Mouse (Mus musculus) MEL (cell line): ENCODE measurements around the gene Col4a2. TPM values are rescaled to one million over a fixed set of nuclear protein-coding genes. Genes with fewer than 3 reads are reported as not detected.

ENCODE experiments used
- DNase-seq: peaks from one replicate; pipeline ENCODE4 v3.0.0; 2011; ENCODE audit warnings: low read depth, low spot score
- H3K27ac ChIP-seq: 2 replicates; pipeline ENCODE4 v1.5.1; 2012; ENCODE audit warnings: low read depth, mild to moderate bottlenecking, control low read depth, low read length, moderate library complexity; ENCODE audit not compliant: control insufficient read depth
- H3K27me3 ChIP-seq, 2 experiments: fragments of 150-350 bp in 1 of 2; sonication (generic) in 1 of 2; 2 replicates each; pipeline ENCODE4 v1.6.1; 2012; ENCODE audit warnings: low read length in 2 of 2, mild to moderate bottlenecking in 2 of 2, improper control_type of control experiment in 1 of 2, moderate library complexity in 1 of 2; ENCODE audit not compliant: insufficient read depth in 2 of 2, control insufficient read depth in 1 of 2
- H3K36me3 ChIP-seq, 2 experiments: 2 replicates each; pipeline ENCODE4 v1.6.1; 2012 to 2014; ENCODE audit warnings: low read length in 2 of 2, improper control_type of control experiment in 1 of 2, inconsistent platforms in 1 of 2, mild to moderate bottlenecking in 1 of 2; ENCODE audit not compliant: insufficient read depth in 2 of 2, control insufficient read depth in 1 of 2
- H3K4me1 ChIP-seq, 2 experiments: fragments of 150-350 bp in 1 of 2; sonication (generic) in 1 of 2; 2 replicates each; pipeline ENCODE4 v1.6.1; 2012; ENCODE audit warnings: low read length in 2 of 2, improper control_type of control experiment in 1 of 2, mild to moderate bottlenecking in 1 of 2; ENCODE audit not compliant: insufficient read depth in 2 of 2, control insufficient read depth in 1 of 2
- H3K4me3 ChIP-seq, 2 experiments: fragments of 150-350 bp in 1 of 2; sonication (generic) in 1 of 2; 2 replicates each; pipeline ENCODE4 v1.5.1; 2012; ENCODE audit warnings: low read depth in 2 of 2, low read length in 2 of 2, mild to moderate bottlenecking in 2 of 2, moderate library complexity in 2 of 2, control low read depth in 1 of 2, improper control_type of control experiment in 1 of 2; ENCODE audit not compliant: control insufficient read depth in 1 of 2, insufficient read depth in 1 of 2
- H3K79me2 ChIP-seq: 2 replicates; pipeline ENCODE4 v1.6.1; 2012; ENCODE audit warnings: mild to moderate bottlenecking, low read length, moderate library complexity; ENCODE audit not compliant: control insufficient read depth, poor library complexity, insufficient read depth
- H3K9ac ChIP-seq: 2 replicates; pipeline ENCODE4 v1.6.1; 2012; ENCODE audit warnings: low read depth, mild to moderate bottlenecking, control low read depth, low read length, moderate library complexity; ENCODE audit not compliant: control insufficient read depth, poor library complexity, severe bottlenecking
- H3K9me3 ChIP-seq: fragments of 150-350 bp; sonication (generic); replicated peaks from 2 replicates; pipeline ENCODE4 v1.6.1; 2012; ENCODE audit warnings: mild to moderate bottlenecking, low read length, improper control_type of control experiment, moderate library complexity; ENCODE audit not compliant: insufficient read depth
- CHD1 ChIP-seq: IDR thresholded peaks from 2 replicates; pipeline ENCODE4 v1.6.1; 2012; ENCODE audit warnings: low read depth, mild to moderate bottlenecking, inconsistent platforms, low read length, improper control_type of control experiment
- CHD2 ChIP-seq: IDR thresholded peaks from 2 replicates; pipeline ENCODE4 v1.6.1; 2011; ENCODE audit warnings: low read length, improper control_type of control experiment
- CTCF ChIP-seq, 3 experiments: IDR thresholded peaks in 2 of 3; conservative IDR thresholded peaks in 1 of 3; 2 replicates each; pipeline ENCODE4 v1.5.1; 2011 to 2012; ENCODE audit warnings: low read length in 3 of 3, low read depth in 2 of 3, mild to moderate bottlenecking in 2 of 3, improper control_type of control experiment in 1 of 3, inconsistent platforms in 1 of 3, mixed read lengths in 1 of 3, moderate library complexity in 1 of 3; ENCODE audit not compliant: control insufficient read depth in 1 of 3, insufficient read depth in 1 of 3, poor library complexity in 1 of 3, severe bottlenecking in 1 of 3
- ELF1 ChIP-seq: IDR thresholded peaks from 2 replicates; pipeline ENCODE4 v1.6.1; 2014; ENCODE audit warnings: low read depth, mild to moderate bottlenecking, inconsistent platforms, low read length, improper control_type of control experiment, moderate library complexity
- EP300 ChIP-seq, 2 experiments: IDR thresholded peaks; 2 replicates each; pipeline ENCODE4 v1.6.1; 2011; ENCODE audit warnings: improper control_type of control experiment in 2 of 2, low read length in 2 of 2, low read depth in 1 of 2, mild to moderate bottlenecking in 1 of 2
- ETS1 ChIP-seq: IDR thresholded peaks from 2 replicates; pipeline ENCODE4 v1.6.1; 2012; ENCODE audit warnings: low read depth, mild to moderate bottlenecking, inconsistent platforms, low read length, improper control_type of control experiment, moderate library complexity
- GABPA ChIP-seq: IDR thresholded peaks from 2 replicates; pipeline ENCODE4 v1.6.1; 2012; ENCODE audit warnings: low read depth, mild to moderate bottlenecking, inconsistent platforms, low read length, improper control_type of control experiment, moderate library complexity
- HCFC1 ChIP-seq: IDR thresholded peaks from 2 replicates; pipeline ENCODE4 v1.6.1; 2012; ENCODE audit warnings: low read depth, mild to moderate bottlenecking, inconsistent platforms, low read length, improper control_type of control experiment, moderate library complexity
- JUND ChIP-seq: IDR thresholded peaks from 2 replicates; pipeline ENCODE4 v1.6.1; 2011; ENCODE audit warnings: low read depth, mild to moderate bottlenecking, improper control_type of control experiment, low read length
- KAT2A ChIP-seq: conservative IDR thresholded peaks from 2 replicates; pipeline ENCODE4 v1.6.1; 2012; ENCODE audit warnings: low read depth, low read length, improper control_type of control experiment, inconsistent platforms
- MAFK ChIP-seq: IDR thresholded peaks from 2 replicates; pipeline ENCODE4 v1.6.1; 2011; ENCODE audit warnings: low read depth, mild to moderate bottlenecking, low read length, improper control_type of control experiment, borderline replicate concordance
- MAX ChIP-seq: IDR thresholded peaks from 2 replicates; pipeline ENCODE4 v1.6.1; 2011; ENCODE audit warnings: low read length, improper control_type of control experiment
- MAZ ChIP-seq: IDR thresholded peaks from 2 replicates; pipeline ENCODE4 v1.6.1; 2012; ENCODE audit warnings: low read depth, mild to moderate bottlenecking, inconsistent platforms, low read length, improper control_type of control experiment
- MXI1 ChIP-seq: IDR thresholded peaks from 2 replicates; pipeline ENCODE4 v1.6.1; 2011; ENCODE audit warnings: mild to moderate bottlenecking, low read depth, low read length, improper control_type of control experiment
- MYB ChIP-seq: IDR thresholded peaks from 2 replicates; pipeline ENCODE4 v1.6.1; 2011; ENCODE audit warnings: mild to moderate bottlenecking, low read depth, low read length, improper control_type of control experiment
- MYC ChIP-seq: IDR thresholded peaks from 2 replicates; pipeline ENCODE4 v1.6.1; 2011; ENCODE audit warnings: low read depth, mild to moderate bottlenecking, low read length, improper control_type of control experiment, moderate library complexity
- NELFE ChIP-seq: IDR thresholded peaks from 2 replicates; pipeline ENCODE4 v1.6.1; 2011; ENCODE audit warnings: low read depth, low read length, improper control_type of control experiment
- NRF1 ChIP-seq: IDR thresholded peaks from 2 replicates; pipeline ENCODE4 v1.6.1; 2014; ENCODE audit warnings: low read depth, mild to moderate bottlenecking, inconsistent platforms, low read length, improper control_type of control experiment, moderate library complexity; ENCODE audit not compliant: poor library complexity, insufficient read depth, severe bottlenecking
- POLR2A ChIP-seq, 2 experiments: IDR thresholded peaks; 2 replicates each; pipeline ENCODE4 v1.6.1; 2011 to 2012; ENCODE audit warnings: low read length in 2 of 2, mild to moderate bottlenecking in 2 of 2, control low read depth in 1 of 2, improper control_type of control experiment in 1 of 2, low read depth in 1 of 2, moderate library complexity in 1 of 2; ENCODE audit not compliant: control insufficient read depth in 1 of 2, insufficient read depth in 1 of 2, poor library complexity in 1 of 2
- POLR2AphosphoS2 ChIP-seq: IDR thresholded peaks from 2 replicates; pipeline ENCODE4 v1.6.1; 2011; ENCODE audit warnings: low read length, improper control_type of control experiment
- RAD21 ChIP-seq: IDR thresholded peaks from 2 replicates; pipeline ENCODE4 v1.6.1; 2011; ENCODE audit warnings: mild to moderate bottlenecking, low read depth, low read length, improper control_type of control experiment
- SIN3A ChIP-seq: IDR thresholded peaks from 2 replicates; pipeline ENCODE4 v1.6.1; 2012; ENCODE audit warnings: low read length, improper control_type of control experiment, inconsistent platforms
- SMC3 ChIP-seq: IDR thresholded peaks from 2 replicates; pipeline ENCODE4 v1.6.1; 2011; ENCODE audit warnings: low read depth, low read length, improper control_type of control experiment
- TAL1 ChIP-seq: IDR thresholded peaks from 2 replicates; pipeline ENCODE4 v1.6.1; 2012; ENCODE audit warnings: mild to moderate bottlenecking, inconsistent platforms, low read length, moderate library complexity, mixed read lengths
- TBP ChIP-seq: IDR thresholded peaks from 2 replicates; pipeline ENCODE4 v1.8.0; 2011; ENCODE audit warnings: low read depth, low read length, improper control_type of control experiment
- UBTF ChIP-seq: IDR thresholded peaks from 2 replicates; pipeline ENCODE4 v1.6.1; 2012; ENCODE audit warnings: low read depth, mild to moderate bottlenecking, inconsistent platforms, low read length, improper control_type of control experiment, moderate library complexity, borderline replicate concordance; ENCODE audit not compliant: insufficient read depth
- USF2 ChIP-seq, 2 experiments: IDR thresholded peaks; 2 replicates each; pipeline ENCODE4 v1.6.1; 2011 to 2012; ENCODE audit warnings: improper control_type of control experiment in 2 of 2, low read length in 2 of 2, borderline replicate concordance in 1 of 2, inconsistent platforms in 1 of 2, low read depth in 1 of 2, mild to moderate bottlenecking in 1 of 2; ENCODE audit not compliant: insufficient read depth in 1 of 2
- ZC3H11A ChIP-seq: IDR thresholded peaks from 2 replicates; pipeline ENCODE4 v1.6.1; 2012; ENCODE audit warnings: low read depth, mild to moderate bottlenecking, inconsistent platforms, low read length, improper control_type of control experiment
- ZKSCAN1 ChIP-seq: IDR thresholded peaks from 2 replicates; pipeline ENCODE4 v1.6.1; 2012; ENCODE audit warnings: low read depth, mild to moderate bottlenecking, inconsistent platforms, low read length, improper control_type of control experiment, moderate library complexity
- ZMIZ1 ChIP-seq: IDR thresholded peaks from 2 replicates; pipeline ENCODE4 v1.6.1; 2012; ENCODE audit warnings: low read depth, mild to moderate bottlenecking, inconsistent platforms, low read length, improper control_type of control experiment, moderate library complexity
- ZNF384 ChIP-seq: IDR thresholded peaks from 2 replicates; pipeline ENCODE4 v1.6.1; 2012; ENCODE audit warnings: low read depth, mild to moderate bottlenecking, inconsistent platforms, low read length, improper control_type of control experiment
- polyA plus RNA-seq, 2 experiments: library from polyadenylated mRNA; stranded (reverse) in 1 of 2; unstranded in 1 of 2; fragments of >175 nt in 1 of 2; fragments of >200 nt in 1 of 2; gene quantifications; 2 replicates each; pipeline versions ENCODE4 v1.2.1 to v1.2.4; 2012; ENCODE audit warnings: low replicate concordance in 2 of 2, low read depth in 1 of 2; ENCODE audit not compliant: insufficient read length in 2 of 2, insufficient read depth in 1 of 2, missing spikeins in 1 of 2
- total RNA-seq: library from RNA; depleted of rRNA; stranded (reverse); fragments of 300-350 nt; gene quantifications from 2 replicates; pipeline ENCODE4 v1.2.3, GENCODE M21; 2012

Gene Col4a2
- total and polyA plus RNA-seq, 3 experiments = 0.04 to 0.81 TPM; not detected in 1

GRCm38 (mm10) chr8:11421968-11422367, 109.4 kb downstream of the Col4a2 start:
- H3K9me3 ChIP-seq = no peaks in the 10 kb centered on the region
- H3K4me1 ChIP-seq = no peaks in the 10 kb centered on the region
- no peaks in the 10 kb centered on the region for H3K27me3 ChIP-seq
- H3K9ac ChIP-seq = no peak overlapping the region
- H3K36me3 ChIP-seq = no peaks in the 10 kb centered on the region
- no peak for DNase-seq
- H3K79me2 ChIP-seq = no peaks in the 10 kb centered on the region
- no peak for TF ChIP-seq GABPA
- TF ChIP-seq ELF1 = no peak
- TF ChIP-seq TBP = no peak
- no peak for TF ChIP-seq CTCF (IDR thresholded peaks at IDR 0.05 in 2 of 3, conservative IDR thresholded peaks at IDR 0.05 in 1 of 3; ENCODE audit: control insufficient read depth in 1 of 3, insufficient read depth in 1 of 3, low read depth in 2 of 3, low read length in 3 of 3, poor library complexity in 1 of 3, severe bottlenecking in 1 of 3)
- no peak for TF ChIP-seq ZMIZ1
- TF ChIP-seq MXI1 = no peak
- TF ChIP-seq MAFK = no peak
- no peak for TF ChIP-seq ZC3H11A
- TF ChIP-seq MYB = no peak
- TF ChIP-seq CHD2 = no peak
- no peak for TF ChIP-seq NRF1
- TF ChIP-seq HCFC1 = no peak
- no peak for TF ChIP-seq MYC
- no peak for TF ChIP-seq UBTF
- TF ChIP-seq KAT2A = no peak
- no peak overlapping the region for H3K27ac ChIP-seq
- H3K4me3 ChIP-seq = no peak overlapping the region

DNA sequence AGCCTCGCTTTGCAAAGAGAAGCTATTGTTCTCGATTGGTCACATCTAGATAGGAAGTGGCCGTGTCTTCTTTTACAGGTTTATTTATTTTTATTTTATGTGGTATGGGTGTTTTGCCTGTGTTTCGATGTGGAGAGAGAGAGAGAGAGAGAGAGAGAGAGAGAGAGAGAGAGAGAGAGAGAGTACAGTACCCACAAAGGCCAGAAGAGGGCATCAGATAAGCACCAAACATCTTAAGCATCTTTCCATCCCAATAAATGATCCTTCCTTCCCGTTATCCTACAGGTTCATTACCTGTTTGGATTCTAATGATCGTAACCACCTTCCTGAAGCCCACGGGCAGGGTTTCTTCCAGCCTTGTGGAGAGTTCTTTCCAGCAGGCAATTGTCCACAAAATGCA, 110.5 kb downstream of the Col4a2 start:
- H3K79me2 ChIP-seq = no peaks in the 10 kb centered on the region
- H3K27ac ChIP-seq = no peak overlapping the region
- no peaks in the 10 kb centered on the region for H3K27me3 ChIP-seq
- DNase-seq = peak; percentile 25
- H3K9ac ChIP-seq = no peak overlapping the region
- no peaks in the 10 kb centered on the region for H3K4me1 ChIP-seq
- no peaks in the 10 kb centered on the region for H3K9me3 ChIP-seq
- no peak overlapping the region for H3K4me3 ChIP-seq
- H3K36me3 ChIP-seq = no peaks in the 10 kb centered on the region
- TF ChIP-seq JUND (peak; percentile 93), USF2 (IDR thresholded peaks at IDR 0.05; ENCODE audit: borderline replicate concordance in 1 of 2, insufficient read depth in 1 of 2, low read depth in 1 of 2, low read length in 2 of 2) (no peak), UBTF (no peak), EP300 (IDR thresholded peaks at IDR 0.05; ENCODE audit: low read depth in 1 of 2, low read length in 2 of 2) (no peak), ZNF384 (no peak), POLR2A (IDR thresholded peaks at IDR 0.05; ENCODE audit: control insufficient read depth in 1 of 2, insufficient read depth in 1 of 2, low read depth in 1 of 2, low read length in 2 of 2, poor library complexity in 1 of 2) (no peak), CTCF (IDR thresholded peaks at IDR 0.05 in 2 of 3, conservative IDR thresholded peaks at IDR 0.05 in 1 of 3; ENCODE audit: control insufficient read depth in 1 of 3, insufficient read depth in 1 of 3, low read depth in 2 of 3, low read length in 3 of 3, poor library complexity in 1 of 3, severe bottlenecking in 1 of 3) (peak in 2 of 3 experiments; percentile 49 to 52; a peak in 4 of 6 replicates), TAL1 (no peak), ETS1 (no peak), HCFC1 (no peak), CHD1 (no peak), MAX (no peak), RAD21 (peak; percentile 30), MAFK (no peak), MAZ (no peak), ZC3H11A (no peak), GABPA (no peak), KAT2A (no peak), NELFE (no peak), ELF1 (no peak), NRF1 (no peak), SIN3A (no peak), POLR2AphosphoS2 (no peak), SMC3 (peak; percentile 45; the same call in 1 of the 2 replicates), ZKSCAN1 (no peak)
